Mouse (Mus musculus) megakaryocyte, embryonic 14.5 days (primary cell): ENCODE measurements around the gene Plvap. TPM values are rescaled to one million over a fixed set of nuclear protein-coding genes. Genes with fewer than 3 reads are reported as not detected.

ENCODE experiments used
- H3K27me3 ChIP-seq: replicated peaks from 2 replicates; pipeline ENCODE3; 2012; ENCODE audit warnings: inconsistent platforms
- H3K36me3 ChIP-seq: replicated peaks from 2 replicates; pipeline ENCODE3; 2012; ENCODE audit warnings: low read length, inconsistent platforms, mixed read lengths
- H3K4me1 ChIP-seq: 2 replicates; pipeline ENCODE4 v1.6.1; 2012; ENCODE audit warnings: inconsistent platforms
- H3K4me3 ChIP-seq: replicated peaks from 2 replicates; pipeline ENCODE3; 2012; ENCODE audit warnings: moderate library complexity, mild to moderate bottlenecking, inconsistent platforms
- H3K9me3 ChIP-seq: 2 replicates; pipeline ENCODE4 v1.6.1; 2012; ENCODE audit warnings: inconsistent platforms
- FLI1 ChIP-seq: IDR thresholded peaks from 2 replicates; pipeline ENCODE4 v1.6.1; 2012; ENCODE audit warnings: low read length, inconsistent platforms, mixed read lengths
- GATA1 ChIP-seq: IDR thresholded peaks from 3 replicates; pipeline ENCODE4 v1.6.1; 2012; ENCODE audit warnings: mixed read lengths, low read length, inconsistent platforms, borderline replicate concordance
- polyA plus RNA-seq: library from polyadenylated mRNA; stranded (reverse); fragments of >175 nt; gene quantifications from 2 replicates; pipeline ENCODE4 v1.2.3, GENCODE M21; 2012; ENCODE audit warnings: low replicate concordance; ENCODE audit not compliant: insufficient read depth

The Plvap gene
- polyA plus RNA-seq: 4.0 and 6.0 TPM in 2 replicates

GRCm38 (mm10) chr8:71511644-71512043 lies at the start of gene Plvap:
Gene Plvap (minus strand): TSS chr8:71511752.
- TF ChIP-seq FLI1 (no peak), GATA1 (no peak)
- Histone ChIP-seq H3K4me1 (peaks cover 57% of the 10 kb centered on the region), H3K27me3 (peaks cover 49% of the 10 kb centered on the region), H3K4me3 (peak within 1 kb of the TSS; percentile 84), H3K36me3 (no peaks in the 10 kb centered on the region), H3K9me3 (no peaks in the 10 kb centered on the region)

- H3K27me3 ChIP-seq: peaks cover 46% of the 10 kb centered on the region
- H3K9me3 ChIP-seq: peaks cover 10% of the 10 kb centered on the region
- no peak overlapping the region for H3K4me3 ChIP-seq
- peaks cover 2% of the 10 kb centered on the region for H3K36me3 ChIP-seq
- H3K4me1 ChIP-seq: peaks cover 66% of the 10 kb centered on the region
- TF ChIP-seq FLI1 (no peak), GATA1 (no peak)
These were observed 49.2 kb upstream of the Plvap start for GRCm38 (mm10) chr8:71560765-71561164.

DNA sequence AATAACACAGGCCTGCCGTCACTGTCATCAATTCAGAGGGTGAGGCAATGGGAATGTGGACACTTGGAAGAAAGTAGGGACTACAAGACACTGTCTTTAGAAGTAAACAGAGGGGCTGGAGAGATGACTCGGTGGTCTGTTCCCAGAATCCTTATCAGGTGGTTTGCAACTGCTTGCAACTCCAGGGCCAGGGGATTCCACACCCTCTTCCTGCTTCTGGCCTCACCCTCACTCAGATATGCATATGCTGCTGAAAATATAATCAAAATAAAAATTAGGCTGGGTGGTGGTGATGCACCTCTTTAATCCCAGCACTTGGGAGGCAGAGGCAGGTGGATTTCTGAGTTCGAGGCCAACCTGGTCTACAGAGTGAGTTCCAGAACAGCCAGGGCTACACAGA lies 48.5 kb upstream of the Plvap start:
- no peak for TF ChIP-seq FLI1
- TF ChIP-seq GATA1: no peak
- Histone ChIP-seq H3K4me3 (no peak overlapping the region), H3K4me1 (peaks cover 73% of the 10 kb centered on the region), H3K27me3 (peaks cover 42% of the 10 kb centered on the region), H3K9me3 (peaks cover 10% of the 10 kb centered on the region), H3K36me3 (peaks cover 2% of the 10 kb centered on the region)

GRCm38 (mm10) chr8:71558958-71559690 lies 47.6 kb upstream of the Plvap start:
- Histone ChIP-seq H3K27me3 (peaks cover 34% of the 10 kb centered on the region), H3K9me3 (peaks cover 3% of the 10 kb centered on the region), H3K4me1 (peaks cover 83% of the 10 kb centered on the region), H3K36me3 (no peaks in the 10 kb centered on the region), H3K4me3 (peak overlapping the region; percentile 92)
- no peak for TF ChIP-seq FLI1
- no peak for TF ChIP-seq GATA1

DNA sequence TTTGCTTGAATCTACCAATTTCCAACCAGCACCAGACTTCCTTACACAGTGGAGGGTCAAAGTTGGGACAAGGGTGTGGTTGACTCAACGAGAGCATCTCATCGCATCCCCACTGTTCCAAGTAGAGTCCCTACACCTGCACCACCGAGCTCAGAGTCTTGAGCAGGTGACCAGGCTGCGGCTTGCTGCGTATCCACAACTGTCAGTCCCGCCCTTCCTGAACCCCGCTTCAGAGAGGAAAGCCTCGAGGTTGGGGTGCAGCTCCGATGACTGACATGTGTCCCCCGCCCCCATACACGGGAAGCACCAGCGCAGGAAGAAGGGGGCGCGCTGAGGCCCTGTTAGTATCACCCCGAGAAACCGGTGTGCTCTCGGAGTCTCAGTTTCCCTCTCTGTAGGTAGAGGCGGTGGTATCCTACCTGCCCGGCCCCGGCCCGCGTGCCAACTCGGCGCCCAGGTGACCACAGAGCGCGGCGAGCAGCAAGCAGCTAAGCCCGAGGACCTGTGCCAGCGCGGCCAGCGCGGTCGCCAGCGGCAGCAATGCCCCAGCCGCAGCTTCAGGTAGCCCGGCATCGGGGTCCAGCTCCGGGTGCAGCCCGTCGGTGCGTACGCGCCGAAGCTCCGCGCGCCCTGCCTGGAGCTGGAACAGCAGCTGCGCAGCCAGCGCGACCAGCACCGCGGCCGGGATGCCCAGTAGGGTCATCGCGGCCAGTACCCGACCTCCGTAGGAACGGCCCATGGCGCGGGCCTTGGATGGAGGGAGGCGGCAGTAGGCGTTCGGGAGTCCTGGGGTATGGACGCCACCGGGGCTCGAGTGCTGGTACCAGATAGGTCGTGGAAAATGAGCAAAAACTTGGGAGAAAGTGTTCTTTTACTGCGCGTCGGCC lies 46.8 kb upstream of the Plvap start, which contains the start of gene Tmem221:
Gene Tmem221, minus strand, starts transcription at position 801 of the 887 bp plus-strand sequence.
- TF ChIP-seq FLI1 (no peak), GATA1 (no peak)
- Histone ChIP-seq H3K4me1 (peaks cover 91% of the 10 kb centered on the region), H3K27me3 (peaks cover 31% of the 10 kb centered on the region), H3K36me3 (no peaks in the 10 kb centered on the region), H3K9me3 (no peaks in the 10 kb centered on the region), H3K4me3 (peak within 1 kb of the TSS; percentile 92)

DNA sequence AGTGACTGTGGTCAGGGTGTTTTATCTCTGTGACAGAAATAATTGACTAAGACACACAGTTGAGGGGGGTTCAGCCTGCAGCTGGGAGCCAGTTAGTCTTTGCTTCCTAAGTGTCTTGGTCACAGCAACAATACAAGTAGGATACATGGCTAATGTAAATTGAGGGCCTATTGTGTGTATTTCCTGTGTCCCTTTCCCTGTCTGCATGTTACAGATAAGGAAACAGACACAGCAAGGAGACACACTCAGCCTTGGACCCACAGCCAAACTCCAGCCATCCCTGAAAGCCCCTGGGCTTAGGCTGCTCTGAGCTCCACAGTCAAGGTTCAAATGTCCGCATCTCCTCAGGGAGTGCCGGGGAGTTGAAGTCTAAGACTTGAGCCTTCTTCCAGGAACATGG lies 43.1 kb upstream of the Plvap start:
- peak overlapping the region; percentile 43 for H3K4me3 ChIP-seq
- H3K4me1 ChIP-seq: peaks cover 71% of the 10 kb centered on the region
- TF ChIP-seq FLI1 (no peak), GATA1 (no peak)
- peaks cover 26% of the 10 kb centered on the region for H3K27me3 ChIP-seq
- H3K36me3 ChIP-seq: no peaks in the 10 kb centered on the region
- H3K9me3 ChIP-seq: no peaks in the 10 kb centered on the region

DNA sequence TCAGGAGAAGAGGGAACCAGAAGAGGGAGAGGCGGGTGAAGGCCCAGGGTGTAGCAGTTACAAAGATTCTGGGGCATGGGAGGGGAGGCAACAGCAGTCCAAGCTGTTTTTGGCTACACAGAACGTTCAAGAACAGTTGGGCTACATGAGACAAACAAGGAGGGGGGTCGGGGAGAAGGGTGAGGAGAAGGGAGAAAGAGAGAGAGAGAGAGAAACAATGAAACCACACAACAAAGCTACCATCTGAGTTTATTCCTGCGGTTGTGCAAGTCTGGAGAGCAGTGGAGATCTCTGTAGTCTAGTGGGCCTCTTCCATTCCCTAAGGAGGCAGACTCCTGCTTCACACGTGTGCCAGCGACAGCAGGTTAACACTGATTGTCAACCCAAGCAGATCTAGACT lies 42.4 kb upstream of the Plvap start:
- Histone ChIP-seq H3K4me1 (peaks cover 64% of the 10 kb centered on the region), H3K9me3 (no peaks in the 10 kb centered on the region), H3K36me3 (peaks cover 4% of the 10 kb centered on the region), H3K27me3 (peaks cover 24% of the 10 kb centered on the region), H3K4me3 (peak overlapping the region; percentile 43)
- TF ChIP-seq GATA1: no peak
- TF ChIP-seq FLI1: no peak

GRCm38 (mm10) chr8:71552770-71553169 lies 41.2 kb upstream of the Plvap start:
- TF ChIP-seq GATA1 (no peak), FLI1 (no peak)
- no peaks in the 10 kb centered on the region for H3K9me3 ChIP-seq
- H3K4me3 ChIP-seq: no peak overlapping the region
- H3K4me1 ChIP-seq: peaks cover 52% of the 10 kb centered on the region
- H3K36me3 ChIP-seq: peaks cover 14% of the 10 kb centered on the region
- H3K27me3 ChIP-seq: peaks cover 14% of the 10 kb centered on the region

- Histone ChIP-seq H3K9me3 (no peaks in the 10 kb centered on the region), H3K27me3 (no peaks in the 10 kb centered on the region), H3K4me3 (no peak overlapping the region), H3K36me3 (peaks cover 33% of the 10 kb centered on the region), H3K4me1 (peaks cover 37% of the 10 kb centered on the region)
- TF ChIP-seq FLI1 (no peak), GATA1 (no peak)
These were observed 39.2 kb upstream of the Plvap start for GRCm38 (mm10) chr8:71550754-71551153.
